Mouse (Mus musculus): ENCODE data around the gene Itga5. TPM values are rescaled to one million over a fixed set of nuclear protein-coding genes. Genes with fewer than 3 reads are reported as not detected.

Gene Itga5
- polyA plus RNA-seq, 1 experiment, result 2.2 TPM

GRCm38 (mm10) chr15:103341547-103341946 lies 25.0 kb downstream of the Itga5 start:
- DNase-seq (ENCODE audit: extremely low spot score in 1 of 2, low spot score in 1 of 2), result no peak

- no peak for DNase-seq (ENCODE audit: extremely low spot score in 1 of 2, low spot score in 1 of 2)
Measured at GRCm38 (mm10) chr15:103340786-103341185, 25.8 kb downstream of the Itga5 start.

GRCm38 (mm10) chr15:103339961-103340337 lies 26.6 kb downstream of the Itga5 start, which contains the start of gene Zfp385a:
Zfp385a (minus strand) TSS chr15:103340093.
- DNase-seq (ENCODE audit: extremely low spot score in 1 of 2, low spot score in 1 of 2), result peak in 1 of 2 experiments; percentile 84

- DNase-seq (ENCODE audit: extremely low spot score in 1 of 2, low spot score in 1 of 2), result no peak
Measured at GRCm38 (mm10) chr15:103339166-103339960, 27.2 kb downstream of the Itga5 start.

- no peak for DNase-seq (ENCODE audit: extremely low spot score in 1 of 2, low spot score in 1 of 2)
Measured at GRCm38 (mm10) chr15:103338829-103339165, 27.8 kb downstream of the Itga5 start.

- DNase-seq (ENCODE audit: extremely low spot score in 1 of 2, low spot score in 1 of 2), result no peak
Measured at GRCm38 (mm10) chr15:103336996-103337667, 29.4 kb downstream of the Itga5 start.

GRCm38 (mm10) chr15:103335488-103336235 lies 30.9 kb downstream of the Itga5 start:
- no peak for DNase-seq (ENCODE audit: extremely low spot score in 1 of 2, low spot score in 1 of 2)

GRCm38 (mm10) chr15:103335040-103335439 lies 31.5 kb downstream of the Itga5 start:
- DNase-seq (ENCODE audit: extremely low spot score in 1 of 2, low spot score in 1 of 2), result no peak

GRCm38 (mm10) chr15:103334194-103334593 lies 32.4 kb downstream of the Itga5 start:
- DNase-seq (ENCODE audit: extremely low spot score in 1 of 2, low spot score in 1 of 2), result no peak

GRCm38 (mm10) chr15:103333738-103334137 lies 32.8 kb downstream of the Itga5 start:
- DNase-seq (ENCODE audit: extremely low spot score in 1 of 2, low spot score in 1 of 2), result no peak

GRCm38 (mm10) chr15:103333081-103333615 lies 33.4 kb downstream of the Itga5 start:
- no peak for DNase-seq (ENCODE audit: extremely low spot score in 1 of 2, low spot score in 1 of 2)

GRCm38 (mm10) chr15:103323455-103324247 lies 42.9 kb downstream of the Itga5 start:
- DNase-seq (ENCODE audit: extremely low spot score in 1 of 2, low spot score in 1 of 2), result peak in 1 of 2 experiments; percentile 81

- no peak for DNase-seq (ENCODE audit: extremely low spot score in 1 of 2, low spot score in 1 of 2)
Measured at GRCm38 (mm10) chr15:103323070-103323454, 43.5 kb downstream of the Itga5 start.

GRCm38 (mm10) chr15:103322396-103322795 lies 44.2 kb downstream of the Itga5 start:
- no peak for DNase-seq (ENCODE audit: extremely low spot score in 1 of 2, low spot score in 1 of 2)

GRCm38 (mm10) chr15:103321076-103321475 lies 45.5 kb downstream of the Itga5 start:
- no peak for DNase-seq (ENCODE audit: extremely low spot score in 1 of 2, low spot score in 1 of 2)

GRCm38 (mm10) chr15:103318201-103318816 lies 48.3 kb downstream of the Itga5 start:
- DNase-seq (ENCODE audit: extremely low spot score in 1 of 2, low spot score in 1 of 2), result no peak

GRCm38 (mm10) chr15:103317731-103318130 lies 48.8 kb downstream of the Itga5 start:
- DNase-seq (ENCODE audit: extremely low spot score in 1 of 2, low spot score in 1 of 2), result no peak

- no peak for DNase-seq (ENCODE audit: extremely low spot score in 1 of 2, low spot score in 1 of 2)
Measured at GRCm38 (mm10) chr15:103317120-103317519, 49.4 kb downstream of the Itga5 start.

GRCm38 (mm10) chr15:103315979-103316776 lies 50.4 kb downstream of the Itga5 start:
- DNase-seq (ENCODE audit: extremely low spot score in 1 of 2, low spot score in 1 of 2), result no peak

All from frontal cortex, adult 2 months (tissue).